Mouse (Mus musculus): ENCODE measurements around the gene Nfkbib.

Gene Nfkbib

DNA sequence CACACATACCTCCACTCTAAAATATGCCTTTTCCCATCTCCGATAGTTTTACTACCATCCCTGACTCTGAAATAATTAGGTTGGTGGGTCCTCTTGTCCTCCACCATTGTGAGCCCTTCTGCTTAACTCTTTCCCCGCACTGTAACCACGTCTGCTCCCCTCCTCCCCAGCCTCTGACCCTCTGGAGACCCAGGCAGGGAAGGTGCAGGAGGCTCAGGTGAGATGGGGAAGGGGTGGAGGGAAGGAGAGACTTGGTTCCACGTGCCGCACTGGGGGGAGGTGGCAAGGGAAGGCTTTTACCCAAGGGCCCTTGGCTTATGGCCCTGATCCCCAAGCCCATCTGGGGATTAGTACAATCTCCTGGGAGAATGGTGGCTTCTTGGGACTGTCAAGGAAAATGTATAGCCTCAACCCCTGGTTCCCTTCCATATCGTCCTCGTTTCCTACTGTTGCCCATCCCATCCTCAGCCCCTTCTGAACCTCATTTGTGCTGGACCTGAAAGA, at the start of gene Nfkbib:
Gene Nfkbib, minus strand, starts transcription at position 51 of the 504 bp plus-strand sequence.
- DNase-seq (ENCODE audit: low read depth in 1 of 2, low spot score in 2 of 2): no peak

DNA sequence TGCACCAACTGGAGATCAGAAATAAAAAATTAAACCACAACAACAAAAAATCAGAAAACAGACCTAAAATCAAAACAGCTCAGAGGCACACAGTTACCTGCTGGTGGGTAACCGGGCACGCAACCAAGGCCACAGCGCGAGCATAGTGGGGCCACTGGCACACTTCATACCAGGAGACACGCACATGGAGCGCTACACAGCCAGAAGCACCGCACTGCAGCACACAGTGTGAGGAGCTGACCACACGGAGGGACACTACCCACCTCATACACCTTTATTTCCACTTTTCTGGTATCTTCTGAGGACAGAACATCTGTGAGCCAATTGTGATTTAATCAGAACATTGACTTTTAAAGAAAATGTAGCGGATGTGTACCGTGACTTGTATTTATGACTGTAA, 49.6 kb upstream of the Nfkbib start:
- DNase-seq (ENCODE audit: low read depth in 1 of 2, low spot score in 2 of 2): no peak

DNA sequence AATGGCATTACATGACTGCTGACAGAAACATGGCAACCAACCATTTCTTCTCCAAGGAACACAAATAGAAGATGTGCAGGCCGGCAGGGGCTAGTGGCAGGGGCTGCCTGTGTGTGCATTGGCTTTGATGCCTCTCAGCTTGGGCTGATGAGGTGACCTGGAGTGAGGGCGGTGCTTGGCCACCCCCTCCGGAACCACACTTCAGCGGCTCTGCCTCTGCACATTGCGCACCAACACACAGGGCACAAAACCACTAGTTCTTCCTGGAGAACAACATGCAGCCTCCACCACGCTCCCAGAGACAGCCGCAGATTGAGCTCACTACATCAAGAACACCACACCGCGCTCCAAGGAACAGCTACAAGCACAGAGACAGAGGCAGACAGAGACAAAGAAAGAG, 48.9 kb upstream of the Nfkbib start:
- DNase-seq (ENCODE audit: low read depth in 1 of 2, low spot score in 2 of 2): no peak

DNA sequence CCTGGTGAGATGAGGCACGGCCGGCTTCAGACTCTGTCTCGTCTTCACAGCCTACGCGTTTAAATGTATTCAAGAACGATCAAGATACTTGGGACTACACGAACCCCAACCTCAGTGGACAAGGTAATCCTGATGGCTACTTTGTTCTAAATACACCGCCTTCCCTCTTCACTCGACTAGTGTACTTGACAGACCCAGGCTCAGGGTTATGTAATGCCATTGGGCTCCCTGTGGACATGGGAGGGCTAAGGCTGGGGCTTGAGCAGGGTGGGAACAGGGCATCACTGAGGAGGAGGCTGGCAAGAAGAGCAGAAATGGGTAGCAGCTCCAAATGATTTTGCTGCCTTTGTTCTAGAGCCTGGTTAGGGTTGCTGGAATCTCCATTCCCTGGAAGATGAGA, 47.9 kb upstream of the Nfkbib start:
- no peak for DNase-seq (ENCODE audit: low read depth in 1 of 2, low spot score in 2 of 2)

DNA sequence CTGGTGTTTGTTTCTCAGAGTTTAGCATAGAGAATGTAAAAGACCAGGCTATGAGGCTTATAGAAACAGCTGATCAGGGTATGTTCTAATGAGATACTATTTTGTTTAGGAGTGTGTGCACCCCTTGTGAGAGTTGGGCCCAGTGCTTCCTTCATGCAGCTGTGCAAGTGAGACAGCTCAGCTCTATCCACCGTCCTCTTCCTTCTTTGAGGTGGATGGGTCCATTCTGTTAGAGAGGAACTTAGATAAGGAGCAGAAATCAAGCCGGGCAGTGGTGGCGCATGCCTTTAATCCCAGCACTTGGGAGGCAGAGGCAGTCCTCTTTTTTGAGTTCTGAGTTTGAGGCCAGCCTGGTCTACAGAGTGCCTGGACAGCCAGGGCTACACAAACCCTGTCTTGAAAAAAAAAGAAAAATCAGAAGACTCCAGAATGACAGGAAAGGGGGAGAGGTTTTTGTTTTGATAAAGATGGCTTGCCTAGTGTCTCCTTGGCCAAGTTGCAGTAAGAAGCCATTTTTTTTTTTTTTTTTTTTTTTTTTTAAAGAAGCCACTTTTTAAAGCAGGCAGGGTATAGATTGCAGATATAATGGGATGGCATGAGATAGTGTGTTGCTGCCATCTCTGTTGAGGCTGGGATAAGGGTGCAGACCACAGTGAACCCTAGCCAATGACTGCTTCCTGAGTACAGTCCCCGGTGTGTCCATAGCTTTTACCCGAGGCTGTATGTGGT, 47.2 kb upstream of the Nfkbib start:
- DNase-seq (ENCODE audit: low read depth in 1 of 2, low spot score in 2 of 2): no peak

DNA sequence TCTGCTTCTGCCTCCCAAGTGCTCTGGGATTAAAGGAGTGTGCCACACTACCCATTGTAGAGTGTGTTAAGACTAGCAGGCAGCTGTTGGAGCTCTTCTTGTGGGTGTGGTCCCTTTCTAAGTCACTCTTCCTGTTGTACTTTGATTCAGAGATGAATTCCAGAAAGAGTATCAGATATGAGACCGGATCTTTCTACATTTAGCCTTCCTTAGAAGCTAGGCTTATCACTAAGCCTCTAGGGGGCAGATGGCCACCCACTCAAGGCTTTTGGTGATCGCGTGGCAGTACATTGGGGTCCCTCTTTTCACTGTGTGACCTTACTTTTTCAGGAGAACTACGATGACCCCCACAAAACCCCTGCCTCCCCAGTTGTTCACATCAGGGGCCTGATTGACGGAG, 45.6 kb upstream of the Nfkbib start:
- no peak for DNase-seq (ENCODE audit: low read depth in 1 of 2, low spot score in 2 of 2)

DNA sequence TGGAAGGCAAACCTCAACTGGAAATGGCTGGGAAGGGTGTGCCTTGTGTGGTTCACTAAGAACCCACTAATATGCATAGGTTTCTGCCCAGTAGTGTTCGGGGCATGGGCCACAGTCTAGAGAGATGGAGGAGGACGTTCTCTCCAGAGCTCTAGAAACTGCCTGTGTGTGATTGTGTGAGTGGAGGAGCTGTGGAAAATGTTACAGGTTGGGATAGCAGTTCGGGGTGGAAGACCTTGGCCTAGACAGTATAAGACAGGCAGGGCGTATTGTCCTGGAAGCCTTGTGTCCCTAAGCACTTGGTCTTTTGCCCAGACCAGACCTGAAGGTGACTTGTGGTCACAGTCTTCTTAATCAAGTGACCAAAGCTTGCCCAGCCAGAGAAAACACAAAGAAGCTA, 45.1 kb upstream of the Nfkbib start:
- DNase-seq (ENCODE audit: low read depth in 1 of 2, low spot score in 2 of 2): no peak

DNA sequence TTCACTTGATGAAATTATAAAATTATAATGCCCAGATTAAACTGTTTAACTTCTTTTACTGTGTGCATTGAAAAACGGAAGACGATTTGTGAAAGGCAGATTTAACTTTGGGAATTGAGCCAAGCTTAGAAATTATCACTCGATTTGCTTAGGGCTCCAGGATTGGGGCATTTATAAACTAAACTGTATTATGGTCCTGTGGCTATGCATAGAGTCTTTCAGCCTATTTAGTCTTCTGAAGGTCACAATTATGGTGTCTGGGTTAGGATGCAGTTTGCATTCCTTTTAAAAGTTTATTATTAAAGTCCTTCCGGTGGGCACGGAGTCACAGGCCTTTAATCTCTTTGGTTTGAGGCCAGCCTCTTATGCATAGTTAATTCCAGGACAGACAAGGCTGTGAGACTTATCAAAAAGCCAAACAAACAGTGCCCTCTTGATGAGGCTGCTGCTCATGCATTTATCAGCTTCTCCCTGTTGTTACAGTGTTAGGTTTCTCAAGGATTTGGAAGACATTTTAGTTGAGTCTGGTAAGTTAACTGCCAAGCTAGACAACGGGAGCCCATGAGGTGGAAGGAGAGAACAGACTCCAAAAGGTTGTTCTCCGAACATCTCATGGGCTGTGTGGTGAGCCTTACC, 44.4 kb upstream of the Nfkbib start:
- DNase-seq (ENCODE audit: low read depth in 1 of 2, low spot score in 2 of 2): no peak

DNA sequence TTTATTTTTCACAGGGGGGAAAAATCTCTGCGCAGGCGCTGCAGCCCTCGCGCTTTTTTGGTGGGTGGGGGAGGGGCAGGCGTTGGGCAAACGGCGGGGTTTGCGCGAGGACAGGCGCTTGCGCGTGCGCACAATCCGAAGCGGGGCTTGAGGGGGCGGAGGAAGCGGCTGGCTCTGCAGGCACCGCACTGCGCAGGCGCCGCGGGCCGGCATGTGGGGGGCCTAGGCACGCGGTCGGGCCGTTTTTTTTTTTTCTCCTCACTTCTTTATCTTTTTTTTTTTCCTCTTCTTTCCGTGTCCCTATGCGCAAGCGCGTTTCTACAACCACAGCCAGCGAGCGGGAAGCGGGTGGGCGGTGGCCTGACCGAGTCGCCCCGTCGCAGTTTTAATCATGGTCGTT, 43.9 kb upstream of the Nfkbib start:
- DNase-seq (ENCODE audit: low read depth in 1 of 2, low spot score in 2 of 2): peak; percentile 52 to 75

DNA sequence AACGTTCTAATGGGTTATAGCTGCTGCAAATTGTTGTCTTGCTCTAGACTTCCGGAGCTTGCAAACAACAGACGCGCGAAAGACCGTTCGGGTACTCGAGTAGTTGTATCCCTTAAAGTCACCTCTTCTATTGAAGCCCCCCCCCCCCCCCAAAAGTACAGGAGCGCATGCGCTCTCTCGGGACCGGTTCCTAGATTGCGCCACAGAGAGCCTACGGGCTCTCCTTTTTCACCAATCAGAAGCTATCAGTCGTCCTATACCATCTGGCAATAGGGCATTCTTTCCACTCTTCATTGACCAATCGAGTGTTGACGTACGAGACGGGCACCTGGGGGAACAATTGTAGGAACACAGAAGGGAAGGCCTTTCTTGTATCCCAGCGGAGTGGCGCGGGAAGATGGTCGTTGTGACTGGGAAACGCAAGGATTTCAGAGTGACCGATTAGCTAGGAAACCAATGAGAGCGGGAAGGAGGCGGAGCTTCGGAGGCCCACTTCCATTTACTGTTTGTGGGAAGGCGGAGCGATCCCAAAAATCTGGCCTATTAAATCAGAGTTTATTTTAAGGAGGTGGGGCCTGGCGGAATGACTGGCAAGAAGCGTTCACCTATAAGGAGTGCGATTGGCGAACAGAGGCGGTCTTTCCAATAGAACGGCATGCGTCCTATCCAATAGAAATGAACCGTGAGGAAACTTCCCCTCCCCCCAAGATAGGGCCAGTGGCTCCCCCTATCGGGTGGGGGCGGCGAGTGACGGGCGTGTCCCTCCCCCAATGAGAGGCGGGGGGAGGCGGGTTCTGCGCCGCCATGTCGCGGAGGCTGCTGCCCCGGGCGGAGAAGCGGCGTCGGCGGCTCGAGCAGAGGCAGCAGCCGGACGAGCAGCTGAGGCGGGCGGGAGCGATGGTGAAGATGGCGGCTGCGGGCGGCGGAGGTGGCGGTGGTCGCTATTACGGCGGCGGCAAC, 43.1 kb upstream of the Nfkbib start:
- DNase-seq (ENCODE audit: low read depth in 1 of 2, low spot score in 2 of 2): peak; percentile 99 to 100

DNA sequence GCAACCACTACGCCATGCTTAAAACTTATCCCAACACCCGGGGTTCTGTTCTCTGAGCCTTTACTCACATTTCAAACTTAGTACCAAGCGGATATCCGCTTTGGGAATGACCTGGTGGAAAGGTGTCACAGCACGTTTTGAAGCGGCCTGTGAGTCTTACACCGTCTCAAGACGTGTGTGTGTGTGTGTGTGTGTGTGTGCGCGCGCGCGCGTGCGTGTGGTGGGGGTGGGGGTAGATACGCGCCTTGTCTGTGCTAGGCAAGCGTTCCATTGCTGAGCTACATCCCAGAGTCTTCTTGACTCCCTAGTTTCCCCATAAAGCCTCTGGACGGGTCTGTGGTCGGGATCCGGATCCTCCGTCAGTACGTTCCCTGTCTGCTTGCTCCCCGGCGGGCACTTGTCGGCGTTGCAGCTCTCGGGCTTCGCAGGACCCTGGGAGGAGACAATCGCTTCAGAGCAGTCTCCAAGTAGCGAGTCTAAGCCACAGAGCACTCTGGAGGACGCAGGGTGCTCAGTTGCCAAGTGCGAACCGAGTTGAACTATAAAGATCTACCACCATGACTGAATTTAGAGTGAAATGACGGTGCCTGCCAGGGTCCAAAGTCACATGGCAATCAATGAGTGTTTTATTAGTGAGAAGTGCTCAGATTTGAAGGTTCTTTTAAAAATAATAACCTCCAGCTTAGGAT, 42.2 kb upstream of the Nfkbib start:
- peak in 1 of 2 experiments; percentile 57 for DNase-seq (ENCODE audit: low read depth in 1 of 2, low spot score in 2 of 2)

DNA sequence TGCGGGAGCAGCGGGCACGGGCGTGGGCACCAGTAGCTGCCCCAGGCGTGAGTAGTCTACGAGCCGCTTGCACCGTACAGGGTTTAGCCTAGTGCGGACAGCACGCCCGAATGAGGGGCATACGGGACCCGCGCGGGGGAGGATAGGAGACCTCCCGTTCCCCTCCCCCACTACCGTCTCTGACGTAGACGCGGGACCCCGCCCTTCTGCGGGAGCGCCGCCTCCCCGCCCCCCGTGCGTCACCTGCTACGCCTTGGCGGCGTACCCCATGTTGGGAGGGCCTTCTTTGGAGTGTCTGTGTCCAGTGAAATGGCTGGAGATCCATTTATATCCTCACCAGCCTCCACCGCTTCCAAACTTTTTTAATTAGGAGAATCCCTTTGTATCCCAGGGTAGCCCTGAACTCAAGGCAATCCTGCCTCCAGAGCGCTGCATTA, 41.7 kb upstream of the Nfkbib start:
- peak; percentile 78 to 89 for DNase-seq (ENCODE audit: low read depth in 1 of 2, low spot score in 2 of 2)

DNA sequence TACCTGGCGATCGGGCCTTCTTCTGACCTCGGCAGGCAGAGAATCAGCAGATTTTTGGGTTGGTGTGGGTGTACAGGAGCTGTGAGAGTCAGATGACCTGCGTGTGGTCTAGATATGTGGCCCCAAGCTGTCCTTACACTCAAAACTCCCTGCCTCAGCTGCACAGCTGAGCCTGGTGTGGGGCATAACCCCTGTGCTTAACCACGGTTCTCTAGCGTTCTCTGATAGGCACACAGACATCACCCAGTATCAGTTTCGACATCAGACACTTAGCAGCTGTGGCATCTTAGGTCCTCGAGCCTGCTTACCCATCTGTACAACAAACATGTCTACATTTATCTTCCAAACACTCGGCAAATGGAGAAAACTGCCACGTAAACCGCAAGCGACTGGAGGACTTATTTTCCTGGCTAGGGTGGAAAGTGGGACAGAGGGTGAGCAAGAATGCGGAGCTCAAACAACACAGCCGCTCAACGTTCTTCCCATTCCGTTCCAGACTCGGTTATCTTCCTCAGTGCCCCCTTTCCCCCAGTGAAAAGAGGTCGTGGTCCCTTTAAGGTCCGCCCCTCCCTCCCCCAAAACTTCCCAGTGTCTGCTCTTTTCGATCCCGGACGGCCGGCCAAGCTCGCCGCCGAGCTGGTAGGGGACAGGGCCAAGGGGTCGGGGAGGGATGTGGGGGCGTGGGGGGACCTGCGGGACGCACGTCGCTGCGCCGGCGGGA, 41.1 kb upstream of the Nfkbib start, which contains the start of gene Hnrnpl:
Gene Hnrnpl, plus strand, starts transcription at position 321 of the 721 bp plus-strand sequence.
- DNase-seq (ENCODE audit: low read depth in 1 of 2, low spot score in 2 of 2): peak in 1 of 2 experiments; percentile 32

DNA sequence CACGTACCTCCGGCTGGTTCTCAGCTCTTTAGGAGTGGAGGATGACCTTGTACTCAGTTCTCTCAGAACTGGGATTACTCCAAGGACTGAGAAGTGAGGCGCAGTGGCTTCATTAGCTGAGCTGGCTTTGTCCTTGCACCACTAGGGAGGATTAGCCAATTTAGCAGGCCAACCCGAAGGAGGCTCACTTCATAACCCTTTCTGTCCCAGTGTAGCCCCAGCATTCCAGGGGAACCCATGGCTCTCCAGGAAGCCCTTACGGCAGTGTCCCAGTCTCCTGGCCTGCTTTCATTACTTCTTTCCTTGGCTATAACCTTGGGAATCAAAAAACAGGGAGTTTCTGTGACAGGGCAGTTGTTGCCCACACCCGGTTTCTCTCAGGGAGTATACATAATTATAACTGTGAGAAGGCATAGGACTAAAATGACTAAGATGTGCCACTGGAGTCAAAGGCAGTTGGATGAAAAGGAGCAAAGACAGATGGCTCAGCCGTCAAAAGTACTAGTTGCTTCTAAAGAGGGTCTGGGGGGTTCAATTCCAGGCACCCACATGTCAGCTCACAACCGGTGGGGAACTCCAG, 40.4 kb upstream of the Nfkbib start:
- no peak for DNase-seq (ENCODE audit: low read depth in 1 of 2, low spot score in 2 of 2)

DNA sequence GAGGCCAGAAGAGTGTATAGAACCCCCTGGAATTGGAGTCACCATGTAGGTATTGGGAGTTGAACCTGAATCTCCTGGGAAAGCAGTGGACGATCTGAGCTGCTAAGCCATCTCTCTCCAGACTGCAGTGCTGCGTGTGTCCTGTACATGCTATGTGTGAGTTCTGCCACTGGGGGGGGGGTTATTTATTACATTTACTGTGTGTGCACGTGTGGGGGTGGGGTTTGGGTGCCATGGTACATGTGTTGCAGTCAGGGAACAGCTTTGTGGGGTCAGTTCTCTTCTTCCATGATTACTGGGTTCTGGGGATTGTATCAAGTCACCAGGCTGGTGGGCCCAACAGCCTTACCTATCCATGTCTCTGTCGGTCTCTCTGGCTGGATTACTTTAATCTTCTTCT, 39.6 kb upstream of the Nfkbib start:
- DNase-seq (ENCODE audit: low read depth in 1 of 2, low spot score in 2 of 2): no peak

DNA sequence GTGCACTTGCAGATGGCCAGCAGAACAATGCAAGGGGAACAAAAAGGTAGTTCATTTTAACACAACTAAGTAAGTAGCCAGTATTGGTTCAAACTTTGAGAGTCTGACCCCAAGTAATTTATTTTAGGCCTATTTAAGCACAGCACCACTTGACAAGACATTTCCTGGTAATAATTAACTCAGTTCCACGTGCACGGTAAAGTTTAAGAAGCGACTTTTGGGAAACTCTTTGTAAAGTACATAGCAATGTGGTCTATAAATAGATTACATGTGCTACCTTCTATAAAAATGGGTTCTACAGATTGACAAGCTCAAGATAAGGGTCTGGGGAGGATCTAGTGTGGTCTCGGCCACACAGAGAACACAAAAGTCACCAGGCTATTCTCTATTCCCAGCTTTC, 36.4 kb upstream of the Nfkbib start:
- no peak for DNase-seq (ENCODE audit: low read depth in 1 of 2, low spot score in 2 of 2)

DNA sequence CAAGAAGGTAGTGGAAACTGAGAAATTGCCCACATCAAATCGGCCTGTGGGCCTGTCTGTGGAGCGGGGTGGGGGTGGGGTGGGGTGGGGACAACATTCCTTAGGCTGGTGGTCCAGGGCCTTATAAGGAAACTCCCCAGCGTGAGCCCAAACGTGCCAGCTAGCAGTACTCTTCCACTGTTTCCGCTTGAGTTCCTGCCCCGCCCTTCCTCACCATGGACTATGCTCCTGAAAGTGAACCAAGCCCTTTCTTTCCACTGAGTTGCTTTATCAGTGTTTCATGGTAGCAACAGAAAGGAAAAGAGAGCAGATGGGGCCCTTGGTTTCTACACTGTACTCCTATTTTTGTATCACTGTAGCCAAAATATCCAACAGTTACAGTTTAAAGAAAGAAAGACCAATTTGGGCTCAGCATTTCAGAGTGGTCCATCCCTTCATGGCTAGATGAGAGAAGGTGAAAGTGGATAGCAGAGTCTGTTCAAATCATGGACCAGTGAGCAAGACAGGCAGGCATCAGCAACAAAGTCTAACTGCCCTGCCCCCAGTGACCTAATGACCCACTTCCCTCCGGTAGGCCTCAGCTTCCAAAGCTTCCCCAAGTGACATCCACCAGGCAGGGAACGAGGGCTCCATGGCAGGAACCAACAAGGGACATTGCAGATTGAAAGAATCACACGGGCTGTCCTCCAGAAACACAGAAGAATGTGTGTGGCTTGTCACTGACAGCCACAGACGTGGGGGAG, 35.7 kb upstream of the Nfkbib start:
- DNase-seq (ENCODE audit: low read depth in 1 of 2, low spot score in 2 of 2): no peak

DNA sequence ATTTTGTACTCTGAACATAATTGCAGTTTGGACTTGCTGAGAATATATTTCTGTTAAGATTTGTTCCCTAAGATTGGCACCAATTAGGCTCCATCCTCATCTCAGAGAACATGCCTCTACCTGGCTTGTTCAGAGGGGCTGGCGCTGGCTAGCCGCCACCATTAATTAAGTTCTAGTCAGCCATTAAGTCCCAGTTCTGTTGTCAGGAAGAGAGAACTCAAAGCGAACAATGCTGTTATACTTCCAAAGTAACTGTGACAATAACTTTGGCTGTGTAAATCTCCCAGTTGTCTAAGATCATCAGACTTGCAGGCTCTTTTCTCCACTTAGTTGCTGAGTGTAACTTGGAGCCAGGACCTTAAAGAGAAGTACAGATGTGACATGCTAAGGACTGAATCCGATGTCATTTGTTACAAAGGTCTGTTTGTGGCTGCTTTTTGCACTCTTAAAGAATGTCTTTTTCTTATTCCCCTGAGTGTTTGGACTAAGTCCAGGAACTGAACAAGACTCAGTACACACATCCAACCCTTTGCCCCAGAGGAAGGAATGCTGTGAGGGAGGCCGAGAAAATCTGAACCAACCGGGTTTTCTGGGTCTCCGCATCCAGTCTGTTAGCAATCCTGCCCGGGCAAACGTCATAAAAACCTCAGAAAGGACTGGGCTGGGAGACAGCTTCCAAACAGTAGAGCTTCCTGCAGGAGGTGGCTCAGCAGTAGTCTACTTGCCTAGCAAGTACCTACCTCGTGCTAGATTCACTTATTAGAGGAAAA, 34.8 kb upstream of the Nfkbib start:
- no peak for DNase-seq (ENCODE audit: low read depth in 1 of 2, low spot score in 2 of 2)
